Mouse (Mus musculus): ENCODE measurements at regions not wholly inside any gene's neighbourhood (a gene's known extent, or its start where the extent isn't known, plus 50 kb on each side); places are given as distances from the start of the nearest gene placed in this dataset.

DNA sequence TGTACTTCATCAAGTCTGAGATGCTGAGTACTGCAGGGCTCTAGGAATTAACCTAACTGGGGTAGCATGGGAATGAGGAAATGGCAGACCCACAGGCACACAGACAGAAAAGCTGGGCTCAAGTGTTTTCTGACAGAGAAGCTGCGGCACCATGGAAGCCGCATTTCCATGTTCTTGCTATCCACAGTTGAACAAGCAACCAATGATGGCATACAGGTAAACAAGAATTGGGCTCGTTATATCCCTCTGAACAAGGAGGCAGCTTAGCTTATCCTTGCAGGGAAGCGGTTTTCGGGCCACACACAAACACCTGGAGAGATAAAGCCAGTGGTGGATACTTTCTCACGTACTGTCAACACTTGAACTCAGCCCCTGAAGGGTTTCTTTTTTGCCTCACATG, 246.4 kb upstream of the Hs6st1 start:
- TF ChIP-seq EP300 (optimal IDR thresholded peaks at IDR 0.05) (no peak), CTCF (IDR thresholded peaks at IDR 0.05; ENCODE audit: low read depth) (no peak)

Data from stomach, postnatal 0 days (tissue).